Mouse (Mus musculus) ES-E14 (cell line): ENCODE data around the gene Trim62. TPM values are rescaled to one million over a fixed set of nuclear protein-coding genes. Genes with fewer than 3 reads are reported as not detected.

ENCODE experiments used
- DNase-seq: peaks from one replicate; pipeline ENCODE4 v3.0.0-alpha.2; 2013; ENCODE audit warnings: low read depth, low spot score
- H3K27ac ChIP-seq: 2 replicates; pipeline ENCODE4 v1.5.1; 2012; ENCODE audit warnings: low read depth, mild to moderate bottlenecking, low read length, moderate library complexity, mixed read lengths; ENCODE audit not compliant: poor library complexity, insufficient read depth, severe bottlenecking
- H3K36me3 ChIP-seq: 2 replicates; pipeline ENCODE4 v1.6.1; 2012; ENCODE audit warnings: mild to moderate bottlenecking, low read length, moderate library complexity, mixed read lengths; ENCODE audit not compliant: control insufficient read depth, poor library complexity, insufficient read depth, severe bottlenecking
- H3K4me1 ChIP-seq, 2 experiments: fragments of 150-350 bp in 1 of 2; sonication (generic) in 1 of 2; 2 replicates each; pipeline ENCODE4 v1.6.1; 2012; ENCODE audit warnings: low read length in 2 of 2, mild to moderate bottlenecking in 1 of 2, mixed read lengths in 1 of 2; ENCODE audit not compliant: control insufficient read depth in 2 of 2, insufficient read depth in 2 of 2, poor library complexity in 1 of 2
- H3K4me3 ChIP-seq, 2 experiments: fragments of 150-350 bp in 1 of 2; sonication (generic) in 1 of 2; 2 replicates each; pipeline ENCODE4 v1.5.1; 2012; ENCODE audit warnings: low read length in 2 of 2, low read depth in 1 of 2, mild to moderate bottlenecking in 1 of 2, mixed read lengths in 1 of 2; ENCODE audit not compliant: insufficient read depth in 1 of 2, poor library complexity in 1 of 2, severe bottlenecking in 1 of 2
- H3K9ac ChIP-seq: 2 replicates; pipeline ENCODE4 v1.6.1; 2012; ENCODE audit warnings: low read depth, mild to moderate bottlenecking, low read length, mixed read lengths; ENCODE audit not compliant: poor library complexity, insufficient read depth, severe bottlenecking
- H3K9me3 ChIP-seq: fragments of 150-350 bp; sonication (generic); 2 replicates; pipeline ENCODE4 v1.6.1; 2012; ENCODE audit warnings: low read depth, mild to moderate bottlenecking, low read length; ENCODE audit not compliant: control insufficient read depth, insufficient read depth
- CHD2 ChIP-seq: IDR thresholded peaks from 2 replicates; pipeline ENCODE4 v1.6.1; 2014; ENCODE audit warnings: mild to moderate bottlenecking, low read depth, low read length, inconsistent platforms
- HCFC1 ChIP-seq: IDR thresholded peaks from 2 replicates; pipeline ENCODE4 v1.6.1; 2012; ENCODE audit warnings: low read length, inconsistent platforms, borderline replicate concordance; ENCODE audit not compliant: insufficient read depth
- MAFK ChIP-seq: IDR thresholded peaks from 2 replicates; pipeline ENCODE4 v1.6.1; 2014; ENCODE audit warnings: mild to moderate bottlenecking, low read depth, low read length, inconsistent platforms; ENCODE audit not compliant: insufficient read depth
- ZC3H11A ChIP-seq: IDR thresholded peaks from 2 replicates; pipeline ENCODE4 v1.6.1; 2012; ENCODE audit warnings: low read depth, mild to moderate bottlenecking, inconsistent platforms, low read length, borderline replicate concordance
- ZNF384 ChIP-seq: IDR thresholded peaks from 2 replicates; pipeline ENCODE4 v1.6.1; 2012; ENCODE audit warnings: low read depth, low read length, inconsistent platforms
- in situ Hi-C, 2 experiments: fragments of 600-800 bp; cut with MboI; formaldehyde crosslinking; loops; one replicate each; pipeline ENCODE4 v1.15.1; 2025; ENCODE audit warnings: low sequenced_read_pairs in 2 of 2, inconsistent platforms in 1 of 2; ENCODE audit not compliant: unreplicated experiment in 2 of 2
- total RNA-seq: library from RNA; depleted of rRNA; stranded (reverse); fragments of 300-350 nt; gene quantifications from 2 replicates; pipeline ENCODE4 v1.2.3, GENCODE M21; 2012

The Trim62 gene
- total RNA-seq, 1 experiment = 0.54 TPM

DNA sequence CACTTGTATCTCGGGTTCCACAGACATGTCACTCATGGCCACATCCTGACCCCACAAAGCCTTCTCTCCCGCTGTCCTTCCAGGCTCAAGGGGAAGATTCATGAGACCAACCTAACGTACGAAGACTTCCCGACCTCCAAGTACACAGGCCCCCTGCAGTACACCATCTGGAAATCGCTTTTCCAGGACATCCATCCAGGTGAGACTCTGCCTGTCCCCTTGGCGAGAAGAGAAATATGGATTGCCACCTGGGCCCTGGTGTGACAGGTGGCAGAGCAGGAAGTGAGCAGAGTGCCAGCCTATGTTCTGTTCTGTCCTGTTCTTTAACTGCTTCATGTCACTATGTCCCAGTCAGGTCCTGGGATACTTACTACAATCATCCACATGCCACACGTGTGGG is 19.0 kb downstream of the Trim62 start:
- H3K9ac ChIP-seq = no peak overlapping the region
- no peak overlapping the region for H3K27ac ChIP-seq
- H3K4me1 ChIP-seq = no peaks in the 10 kb centered on the region
- no peak overlapping the region for H3K4me3 ChIP-seq
- no peaks in the 10 kb centered on the region for H3K9me3 ChIP-seq
- no peak for TF ChIP-seq HCFC1
- no peak for TF ChIP-seq ZNF384
- no peak for TF ChIP-seq CHD2
- TF ChIP-seq ZC3H11A = no peak
- TF ChIP-seq MAFK = no peak
- DNase-seq = no peak
- H3K36me3 ChIP-seq = no peaks in the 10 kb centered on the region
- in situ Hi-C loops = no loop called here

DNA sequence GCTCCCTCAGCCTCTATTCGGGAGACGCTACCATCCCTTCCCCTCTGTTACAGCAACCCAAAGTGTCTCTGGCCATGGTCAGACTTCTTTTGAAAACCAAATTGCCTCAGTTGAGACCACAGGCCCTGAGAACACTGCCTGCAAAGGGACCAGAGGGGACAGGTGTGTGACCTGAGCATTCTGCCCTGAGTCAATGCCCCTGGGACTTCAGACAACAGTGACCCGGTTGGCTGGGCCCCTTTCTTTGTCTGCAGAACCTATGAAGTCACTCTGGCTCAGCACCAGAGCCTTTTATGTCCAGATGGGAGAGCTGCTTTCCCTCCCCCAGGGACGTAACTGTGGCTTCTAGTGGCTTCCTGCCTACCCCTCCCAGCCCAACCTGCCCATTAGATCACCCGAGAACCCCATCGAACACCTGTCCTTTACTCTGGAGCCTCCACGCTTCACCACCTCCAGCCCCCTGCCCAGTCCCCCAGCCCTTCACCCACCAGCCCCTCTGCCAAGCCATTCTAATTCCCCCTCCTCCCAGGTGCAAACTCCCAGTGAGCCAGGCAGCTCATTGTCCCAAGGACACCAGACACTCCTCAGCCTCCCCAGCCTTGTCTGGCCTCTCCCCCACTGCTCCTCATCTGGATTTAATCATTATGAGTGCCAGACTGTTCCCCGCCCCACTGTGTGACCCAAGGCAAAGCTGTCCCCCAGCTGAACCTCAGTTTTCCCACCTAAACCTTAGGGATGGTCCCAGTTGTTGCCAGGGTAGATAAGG is 20.8 kb downstream of the Trim62 start:
- Histone ChIP-seq H3K4me1 (no peaks in the 10 kb centered on the region), H3K36me3 (no peaks in the 10 kb centered on the region), H3K27ac (no peak overlapping the region), H3K9ac (no peak overlapping the region), H3K4me3 (no peak overlapping the region), H3K9me3 (no peaks in the 10 kb centered on the region)
- TF ChIP-seq ZC3H11A (no peak), HCFC1 (no peak), MAFK (no peak), CHD2 (no peak), ZNF384 (no peak)
- no peak for DNase-seq
- in situ Hi-C loops = no loop called here

DNA sequence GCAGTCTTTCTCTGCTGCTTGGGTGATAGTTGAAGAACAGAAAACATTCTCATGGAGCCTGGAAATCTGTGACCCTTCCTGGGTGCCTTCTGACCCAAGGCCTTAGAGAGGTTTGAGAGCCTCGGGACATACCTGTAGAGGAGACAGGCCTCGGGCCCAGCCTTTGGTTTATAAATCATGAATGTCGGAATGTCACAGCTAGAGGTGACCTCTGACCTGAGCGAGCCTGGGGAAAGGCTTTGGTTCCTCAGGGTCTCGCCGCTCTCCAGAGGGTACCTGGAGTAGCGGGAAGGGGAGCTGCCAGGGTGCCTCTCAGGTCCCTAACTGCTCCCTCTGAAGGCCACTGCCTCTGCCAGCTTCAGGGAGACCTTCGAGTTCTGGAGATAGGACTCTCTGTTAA is 21.9 kb downstream of the Trim62 start:
- no peak overlapping the region for H3K4me3 ChIP-seq
- H3K9ac ChIP-seq = no peak overlapping the region
- TF ChIP-seq CHD2 = no peak
- TF ChIP-seq MAFK = no peak
- no peak for TF ChIP-seq HCFC1
- TF ChIP-seq ZNF384 = no peak
- no peak for TF ChIP-seq ZC3H11A
- no peaks in the 10 kb centered on the region for H3K9me3 ChIP-seq
- H3K4me1 ChIP-seq = no peaks in the 10 kb centered on the region
- H3K27ac ChIP-seq = no peak overlapping the region
- in situ Hi-C loops = no loop called here
- DNase-seq = no peak
- no peaks in the 10 kb centered on the region for H3K36me3 ChIP-seq

DNA sequence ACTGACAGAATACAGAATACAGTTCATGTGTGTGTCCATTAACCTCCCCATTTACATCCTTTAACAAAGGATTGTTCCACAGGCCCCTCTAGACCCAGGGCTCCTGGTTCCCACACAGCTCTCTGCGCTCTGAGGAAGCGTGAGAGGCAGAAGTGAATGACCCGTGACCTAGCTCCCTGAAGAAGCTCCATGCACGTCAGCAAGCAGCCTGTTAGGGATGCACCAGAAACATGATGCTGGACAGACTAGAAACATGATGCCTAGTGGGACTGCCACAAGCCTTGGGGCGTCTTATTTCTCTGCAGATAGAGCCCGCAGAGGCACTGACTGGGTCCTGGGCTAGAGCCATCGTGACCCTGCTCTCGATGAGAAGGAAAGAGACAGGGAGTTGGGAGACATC is 23.4 kb downstream of the Trim62 start:
- no peaks in the 10 kb centered on the region for H3K4me1 ChIP-seq
- H3K36me3 ChIP-seq = no peaks in the 10 kb centered on the region
- in situ Hi-C loops = no loop called here
- no peak overlapping the region for H3K9ac ChIP-seq
- H3K4me3 ChIP-seq = no peak overlapping the region
- no peak for TF ChIP-seq ZC3H11A
- no peak for TF ChIP-seq CHD2
- TF ChIP-seq HCFC1 = no peak
- TF ChIP-seq MAFK = no peak
- TF ChIP-seq ZNF384 = no peak
- no peaks in the 10 kb centered on the region for H3K9me3 ChIP-seq
- H3K27ac ChIP-seq = no peak overlapping the region
- DNase-seq = no peak
